Mouse (Mus musculus) forebrain, embryonic 10.5 days (tissue): ENCODE measurements around the gene Ak7. TPM values are rescaled to one million over a fixed set of nuclear protein-coding genes. Genes with fewer than 3 reads are reported as not detected.

Experiments used
- DNase-seq: peaks from one replicate; pipeline ENCODE4 v3.0.0-alpha.2; 2017; ENCODE audit warnings: low spot score; ENCODE audit errors: extremely low spot score
- H3K27ac ChIP-seq: fragments of 300-500 bp; sonication (generic); 2 replicates; pipeline ENCODE4 v1.5.1; 2016; ENCODE audit warnings: mild to moderate bottlenecking
- H3K27me3 ChIP-seq: fragments of 300-500 bp; sonication (generic); 2 replicates; pipeline ENCODE4 v1.6.1; 2016; ENCODE audit warnings: mild to moderate bottlenecking; ENCODE audit not compliant: poor library complexity, severe bottlenecking
- H3K36me3 ChIP-seq: fragments of 300-500 bp; sonication (generic); replicated peaks from 2 replicates; pipeline ENCODE4 v1.6.1; 2016; ENCODE audit warnings: mild to moderate bottlenecking, moderate library complexity
- H3K4me1 ChIP-seq: fragments of 300-500 bp; sonication (generic); 2 replicates; pipeline ENCODE4 v1.6.1; 2016
- H3K4me3 ChIP-seq: fragments of 300-500 bp; sonication (generic); 2 replicates; pipeline ENCODE4 v1.5.1; 2016; ENCODE audit warnings: mild to moderate bottlenecking, moderate library complexity
- H3K9me3 ChIP-seq: fragments of 300-500 bp; sonication (generic); 2 replicates; pipeline ENCODE4 v1.6.1; 2016; ENCODE audit warnings: mild to moderate bottlenecking, moderate library complexity
- WGBS: fragments of 180-500 bp; shearing (Covaris S2); methylation state at CpG from one replicate; pipeline ENCODE4 v1.1.7; 2016; 5-methylcytosine and 5-hydroxymethylcytosine counted together
- polyA plus RNA-seq: library from polyadenylated mRNA; unstranded; fragments of >200 nt; fragmentation: Nextera tagmentation; extraction: Ambion mirVana; gene quantifications from 2 replicates; pipeline ENCODE4 v1.2.1, GENCODE M21; 2016

Gene Ak7
- polyA plus RNA-seq, 1 experiment from 2014 or later, result 0.15 TPM

GRCm38 (mm10) chr12:105697104-105697780 is 8.5 kb upstream of the Ak7 start:
- no peaks in the 10 kb centered on the region for H3K9me3 ChIP-seq
- DNase-seq, result no peak
- H3K4me1 ChIP-seq, result no peaks in the 10 kb centered on the region
- H3K27ac ChIP-seq, result no peak overlapping the region
- WGBS, result 93% methylated on average over 8 of the region's 8 CpGs
- H3K4me3 ChIP-seq, result no peak overlapping the region
- peaks cover 59% of the 10 kb centered on the region for H3K36me3 ChIP-seq
- no peaks in the 10 kb centered on the region for H3K27me3 ChIP-seq

DNA sequence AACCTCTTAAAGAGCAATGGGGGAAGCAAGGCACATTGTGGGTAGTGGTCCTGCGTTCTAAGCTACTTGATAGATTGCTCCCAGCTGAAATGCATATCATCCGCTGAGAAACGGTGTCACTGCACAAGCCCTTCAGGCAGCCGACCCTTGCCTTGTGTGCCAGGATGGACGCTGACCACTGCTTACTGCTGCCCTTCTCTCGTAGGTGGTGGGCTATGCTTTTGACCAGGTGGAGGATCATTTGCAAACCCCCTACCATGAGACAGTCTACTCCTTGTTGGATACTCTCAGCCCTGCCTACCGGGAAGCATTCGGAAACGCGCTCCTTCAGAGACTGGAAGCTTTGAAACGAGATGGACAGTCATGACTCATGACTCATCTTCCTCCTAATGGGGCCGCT is 5.3 kb upstream of the Ak7 start:
- Histone ChIP-seq H3K4me3 (no peak overlapping the region), H3K4me1 (peaks cover 6% of the 10 kb centered on the region), H3K27me3 (no peaks in the 10 kb centered on the region), H3K27ac (no peak overlapping the region), H3K9me3 (no peaks in the 10 kb centered on the region), H3K36me3 (peaks cover 35% of the 10 kb centered on the region)
- 91% methylated on average over 12 of the region's 12 CpGs for WGBS
- DNase-seq, result no peak

DNA sequence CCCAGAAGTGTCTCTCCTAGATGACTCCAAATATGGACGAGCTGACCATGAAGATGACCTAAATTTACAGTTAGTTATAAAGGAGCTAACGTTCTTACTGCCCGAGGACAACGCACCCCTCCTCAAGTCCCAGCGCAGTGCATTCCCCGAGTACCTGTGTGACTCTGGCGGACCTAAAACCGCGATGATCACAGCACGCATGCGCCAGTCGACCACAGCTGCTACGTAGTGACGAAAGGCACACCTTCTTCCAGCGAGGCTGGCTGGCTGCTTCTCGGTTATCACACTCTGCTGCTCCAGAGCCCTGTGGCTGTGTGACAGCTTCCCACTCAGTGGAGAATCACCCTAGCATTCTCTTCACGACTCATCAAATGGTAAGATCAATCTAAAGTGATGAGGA is 12.8 kb downstream of the Ak7 start:
- Histone ChIP-seq H3K4me1 (peaks cover 12% of the 10 kb centered on the region), H3K9me3 (no peaks in the 10 kb centered on the region), H3K36me3 (no peaks in the 10 kb centered on the region), H3K4me3 (no peak overlapping the region; the same call in 1 of the 2 replicates), H3K27me3 (no peaks in the 10 kb centered on the region), H3K27ac (no peak overlapping the region)
- no peak for DNase-seq
- WGBS, result 69% methylated on average over 17 of the region's 17 CpGs

GRCm38 (mm10) chr12:105720196-105720595 is 14.4 kb downstream of the Ak7 start:
- 87% methylated on average over 3 of the region's 3 CpGs for WGBS
- Histone ChIP-seq H3K27ac (no peak overlapping the region), H3K9me3 (no peaks in the 10 kb centered on the region), H3K4me3 (no peak overlapping the region), H3K36me3 (no peaks in the 10 kb centered on the region), H3K27me3 (no peaks in the 10 kb centered on the region), H3K4me1 (peaks cover 9% of the 10 kb centered on the region)
- no peak for DNase-seq

- Histone ChIP-seq H3K27ac (no peak overlapping the region), H3K36me3 (no peaks in the 10 kb centered on the region), H3K4me3 (no peak overlapping the region), H3K27me3 (no peaks in the 10 kb centered on the region), H3K4me1 (peaks cover 9% of the 10 kb centered on the region), H3K9me3 (no peaks in the 10 kb centered on the region)
- no peak for DNase-seq
- 58% methylated on average over 14 of the region's 14 CpGs for whole genome bisulfite sequencing
Measured at GRCm38 (mm10) chr12:105721452-105722132, 15.8 kb downstream of the Ak7 start.

GRCm38 (mm10) chr12:105722657-105723056 is 16.9 kb downstream of the Ak7 start:
- 8% methylated on average over 5 of the region's 5 CpGs for WGBS
- no peak overlapping the region for H3K4me3 ChIP-seq
- no peaks in the 10 kb centered on the region for H3K36me3 ChIP-seq
- no peak overlapping the region for H3K27ac ChIP-seq
- no peak for DNase-seq
- no peaks in the 10 kb centered on the region for H3K27me3 ChIP-seq
- H3K4me1 ChIP-seq, result peaks cover 9% of the 10 kb centered on the region
- no peaks in the 10 kb centered on the region for H3K9me3 ChIP-seq

GRCm38 (mm10) chr12:105724616-105725015 is 18.8 kb downstream of the Ak7 start:
- no peak overlapping the region for H3K27ac ChIP-seq
- WGBS, result 63% methylated on average over 1 of the region's 1 CpGs
- H3K4me1 ChIP-seq, result peaks cover 9% of the 10 kb centered on the region
- H3K36me3 ChIP-seq, result no peaks in the 10 kb centered on the region
- DNase-seq, result no peak
- no peaks in the 10 kb centered on the region for H3K27me3 ChIP-seq
- no peak overlapping the region for H3K4me3 ChIP-seq
- H3K9me3 ChIP-seq, result no peaks in the 10 kb centered on the region

- no peaks in the 10 kb centered on the region for H3K36me3 ChIP-seq
- DNase-seq, result no peak
- no peak overlapping the region for H3K4me3 ChIP-seq
- peaks cover 9% of the 10 kb centered on the region for H3K4me1 ChIP-seq
- 77% methylated on average over 13 of the region's 13 CpGs for WGBS
- no peaks in the 10 kb centered on the region for H3K9me3 ChIP-seq
- H3K27ac ChIP-seq, result no peak overlapping the region
- H3K27me3 ChIP-seq, result no peaks in the 10 kb centered on the region
Measured at GRCm38 (mm10) chr12:105725736-105726135, 20.0 kb downstream of the Ak7 start.

DNA sequence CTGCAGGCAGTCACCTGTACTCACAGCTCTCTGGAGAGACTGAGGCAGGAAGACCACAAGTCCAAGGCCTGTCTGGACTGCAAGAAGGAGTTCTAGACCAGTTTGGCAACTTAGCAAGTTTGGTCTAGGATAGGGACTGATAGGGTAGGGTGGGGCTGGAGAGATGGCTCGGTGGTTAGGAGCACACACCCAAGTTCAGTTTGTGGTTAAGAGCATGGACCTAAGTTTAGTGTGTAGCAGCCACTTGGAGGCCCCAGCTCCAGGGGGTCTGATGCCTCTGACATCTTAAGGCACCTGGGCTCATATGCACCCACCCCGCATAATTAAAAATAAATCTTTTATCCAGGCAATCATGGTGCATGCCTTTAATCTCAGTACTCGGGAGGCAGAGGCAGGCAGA is 21.5 kb downstream of the Ak7 start:
- Histone ChIP-seq H3K4me1 (no peaks in the 10 kb centered on the region), H3K9me3 (no peaks in the 10 kb centered on the region), H3K36me3 (no peaks in the 10 kb centered on the region), H3K27ac (no peak overlapping the region), H3K27me3 (no peaks in the 10 kb centered on the region), H3K4me3 (no peak overlapping the region)
- WGBS, result 85% methylated on average over 3 of the region's 3 CpGs
- no peak for DNase-seq

- Histone ChIP-seq H3K9me3 (no peaks in the 10 kb centered on the region), H3K4me1 (no peaks in the 10 kb centered on the region), H3K27ac (no peak overlapping the region), H3K4me3 (no peak overlapping the region), H3K36me3 (no peaks in the 10 kb centered on the region), H3K27me3 (no peaks in the 10 kb centered on the region)
- WGBS, result 31% methylated on average over 8 of the region's 8 CpGs
- no peak for DNase-seq
Measured at GRCm38 (mm10) chr12:105727964-105728363, 22.2 kb downstream of the Ak7 start.

- no peak overlapping the region for H3K4me3 ChIP-seq
- H3K4me1 ChIP-seq, result peaks cover 3% of the 10 kb centered on the region; the same call in 1 of the 2 replicates
- DNase-seq, result no peak
- whole genome bisulfite sequencing, result 90% methylated on average over 6 of the region's 6 CpGs
- no peaks in the 10 kb centered on the region for H3K36me3 ChIP-seq
- H3K9me3 ChIP-seq, result no peaks in the 10 kb centered on the region
- no peaks in the 10 kb centered on the region for H3K27me3 ChIP-seq
- no peak overlapping the region for H3K27ac ChIP-seq
Measured at GRCm38 (mm10) chr12:105730851-105731460, 25.2 kb downstream of the Ak7 start.

DNA sequence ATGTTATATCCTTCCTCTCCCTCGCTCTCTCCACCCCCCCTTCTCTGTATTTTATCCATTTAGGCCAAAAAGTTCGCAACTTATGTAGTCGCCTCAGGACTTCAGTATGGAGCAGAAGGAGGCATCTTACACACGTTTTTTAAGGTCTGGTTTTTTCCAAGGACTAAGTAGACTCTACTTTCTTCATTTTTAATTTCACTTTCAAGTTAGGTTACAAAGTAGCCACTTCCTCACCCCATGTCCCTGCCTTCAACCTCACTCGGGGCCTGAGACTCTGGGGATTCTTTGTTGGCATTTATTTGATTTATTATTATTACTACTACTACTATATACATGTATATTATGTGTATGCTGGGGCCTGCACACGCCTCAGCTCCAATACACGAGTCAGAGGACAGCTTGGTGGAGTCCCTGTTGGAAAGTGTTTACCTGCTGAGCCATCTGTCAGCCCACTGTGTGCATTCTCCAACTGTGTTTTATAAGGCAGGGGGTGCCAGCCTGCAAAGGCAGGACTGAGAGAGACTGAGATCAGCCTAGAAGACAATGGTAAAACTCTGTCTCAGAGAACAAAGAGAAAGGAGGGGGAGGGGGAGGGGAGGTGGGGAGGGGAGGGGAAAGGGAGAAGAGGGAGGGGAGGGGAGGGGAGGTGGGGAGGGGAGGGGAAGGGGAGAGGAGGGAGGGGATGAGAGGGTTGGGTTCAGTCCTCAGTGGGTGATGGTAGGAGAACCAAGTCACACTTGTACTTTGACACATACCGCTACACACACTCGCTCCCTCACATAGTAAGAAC is 27.8 kb downstream of the Ak7 start:
- H3K4me3 ChIP-seq, result no peak overlapping the region
- H3K4me1 ChIP-seq, result peaks cover 3% of the 10 kb centered on the region; the same call in 1 of the 2 replicates
- H3K27me3 ChIP-seq, result no peaks in the 10 kb centered on the region
- no peak for DNase-seq
- 79% methylated on average over 9 of the region's 9 CpGs for WGBS
- H3K27ac ChIP-seq, result no peak overlapping the region
- no peaks in the 10 kb centered on the region for H3K36me3 ChIP-seq
- H3K9me3 ChIP-seq, result no peaks in the 10 kb centered on the region
